Mouse (Mus musculus) intestine, embryonic 15.5 days (tissue): Measurements from ENCODE around the gene Ssbp4. TPM values are rescaled to one million over a fixed set of nuclear protein-coding genes. Genes with fewer than 3 reads are reported as not detected.
A peak's percentile ranks its signal among the peaks of the same experiment; 100 is the strongest.

Experiments used
- ATAC-seq: fragments of 200-750 bp; cut with Nextera tagmentation; 2 replicates; pipeline ENCODE4 v1.8.0; 2017; ENCODE audit warnings: moderate TSS enrichment, moderate library complexity
- H3K27ac ChIP-seq: fragments of 300-500 bp; sonication (generic); 2 replicates; pipeline ENCODE4 v1.5.1; 2015; ENCODE audit warnings: mild to moderate bottlenecking, inconsistent platforms
- H3K27me3 ChIP-seq: fragments of 300-500 bp; sonication (generic); replicated peaks from 2 replicates; pipeline ENCODE4 v1.6.1; 2015; ENCODE audit warnings: inconsistent platforms
- H3K36me3 ChIP-seq: fragments of 300-500 bp; sonication (generic); 2 replicates; pipeline ENCODE4 v1.6.1; 2015; ENCODE audit warnings: inconsistent platforms
- H3K4me1 ChIP-seq: fragments of 300-500 bp; sonication (generic); replicated peaks from 2 replicates; pipeline ENCODE4 v1.6.1; 2015; ENCODE audit warnings: inconsistent platforms
- H3K4me2 ChIP-seq: fragments of 300-500 bp; sonication (generic); replicated peaks from 2 replicates; pipeline ENCODE4 v1.6.1; 2015; ENCODE audit warnings: mild to moderate bottlenecking, inconsistent platforms
- H3K4me3 ChIP-seq: fragments of 300-500 bp; sonication (generic); replicated peaks from 2 replicates; pipeline ENCODE4 v1.5.1; 2015; ENCODE audit warnings: inconsistent platforms
- H3K9ac ChIP-seq: fragments of 300-500 bp; sonication (generic); 2 replicates; pipeline ENCODE4 v1.6.1; 2015; ENCODE audit warnings: inconsistent platforms
- H3K9me3 ChIP-seq: fragments of 300-500 bp; sonication (generic); 2 replicates; pipeline ENCODE4 v1.6.1; 2016; ENCODE audit warnings: inconsistent platforms
- WGBS: fragments of 180-500 bp; shearing (Covaris S2); methylation state at CpG from one replicate; pipeline ENCODE4 v1.1.7; 2015; 5-methylcytosine and 5-hydroxymethylcytosine counted together
- polyA plus RNA-seq: library from polyadenylated mRNA; unstranded; fragments of >200 nt; fragmentation: Nextera tagmentation; extraction: Ambion mirVana; gene quantifications from 2 replicates; pipeline ENCODE4 v1.2.1, GENCODE M21; 2015

Ssbp4 gene
- polyA plus RNA-seq, 1 experiment from 2014 or later = 86.9 TPM

GRCm38 (mm10) chr8:70646775-70647174 is 38.1 kb upstream of the Ssbp4 start:
- ATAC-seq = no peak
- H3K27ac ChIP-seq = no peak overlapping the region
- H3K4me3 ChIP-seq = no peak overlapping the region
- H3K9ac ChIP-seq = no peak overlapping the region
- H3K27me3 ChIP-seq = no peaks in the 10 kb centered on the region
- H3K36me3 ChIP-seq = 0 out of 2 replicates have a peak, but pooled peaks cover 9% of the 10 kb centered on the region
- H3K4me2 ChIP-seq = no peak overlapping the region
- H3K4me1 ChIP-seq = peaks cover 44% of the 10 kb centered on the region
- no peaks in the 10 kb centered on the region for H3K9me3 ChIP-seq

DNA sequence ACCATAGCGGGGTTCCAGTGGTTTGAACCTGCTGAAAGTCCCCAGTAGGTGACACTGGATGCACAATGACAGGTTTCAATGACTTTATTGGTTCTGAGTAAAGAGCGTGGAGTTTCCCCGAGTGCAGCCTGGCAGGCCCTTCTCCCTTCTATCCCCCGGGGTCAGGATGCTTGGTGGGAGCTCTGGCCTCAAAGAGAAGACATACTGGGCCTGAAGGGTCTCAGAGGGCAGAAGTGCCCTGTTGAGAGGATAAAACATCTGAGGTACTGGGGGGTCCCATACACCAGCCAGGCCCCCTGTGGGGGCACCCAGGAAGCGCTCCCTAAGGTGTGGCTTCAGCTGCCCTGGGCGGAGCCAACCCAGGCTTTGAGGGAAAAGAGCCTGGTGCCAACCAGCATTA is 37.7 kb upstream of the Ssbp4 start:
- Histone ChIP-seq H3K9me3 (no peaks in the 10 kb centered on the region), H3K4me1 (peaks cover 44% of the 10 kb centered on the region), H3K27ac (no peak overlapping the region), H3K36me3 (0 out of 2 replicates have a peak, but pooled peaks cover 9% of the 10 kb centered on the region), H3K4me2 (no peak overlapping the region), H3K9ac (no peak overlapping the region), H3K4me3 (no peak overlapping the region), H3K27me3 (no peaks in the 10 kb centered on the region)
- 77% methylated on average over 6 of the region's 6 CpGs for WGBS
- no peak for ATAC-seq

DNA sequence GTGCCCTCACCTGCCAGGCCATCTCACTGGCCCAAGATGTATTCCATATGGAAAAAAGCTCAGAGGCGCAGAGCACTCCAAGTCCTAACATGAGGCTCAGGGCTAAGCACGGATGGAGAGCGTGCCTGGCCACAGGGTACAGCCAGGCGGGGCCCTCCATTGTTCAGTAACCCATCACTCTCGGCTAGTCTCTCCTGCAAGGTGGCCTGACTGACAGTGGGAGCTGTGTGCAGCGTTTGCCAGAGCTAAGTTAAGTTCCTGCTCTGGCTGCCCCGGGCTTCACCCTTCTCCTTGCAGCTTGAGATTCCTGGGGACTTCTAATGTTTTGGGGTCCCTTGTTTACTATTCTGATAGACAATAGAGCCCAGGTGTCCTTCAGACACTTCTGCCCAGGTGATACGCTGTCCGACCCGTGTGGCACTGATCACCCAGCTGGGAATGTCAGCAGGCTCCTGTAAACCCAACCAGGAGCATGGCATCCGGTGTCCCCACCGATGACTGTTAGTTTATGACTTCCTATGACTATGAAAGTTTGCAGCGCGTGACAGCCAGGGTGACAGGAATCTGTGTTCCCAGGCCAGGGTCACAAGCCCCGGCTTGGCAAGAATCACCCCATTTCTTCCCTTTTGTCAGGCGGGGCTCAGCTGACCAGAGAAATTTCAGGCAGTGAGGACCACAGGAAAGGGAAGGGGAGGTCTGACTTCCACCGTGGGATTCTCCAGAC is 37.0 kb upstream of the Ssbp4 start:
- Histone ChIP-seq H3K27ac (0 out of 2 replicates have a peak overlapping the region, but pooled peaks have one; percentile 6), H3K4me2 (no peak overlapping the region), H3K4me3 (no peak overlapping the region), H3K9me3 (no peaks in the 10 kb centered on the region), H3K9ac (no peak overlapping the region), H3K36me3 (0 out of 2 replicates have a peak, but pooled peaks cover 8% of the 10 kb centered on the region), H3K27me3 (no peaks in the 10 kb centered on the region), H3K4me1 (peaks cover 44% of the 10 kb centered on the region)
- no peak for ATAC-seq
- 54% methylated on average over 17 of the region's 17 CpGs for WGBS

- Histone ChIP-seq H3K27ac (no peak overlapping the region), H3K4me1 (peaks cover 29% of the 10 kb centered on the region), H3K9me3 (no peaks in the 10 kb centered on the region), H3K9ac (no peak overlapping the region), H3K36me3 (no peaks in the 10 kb centered on the region), H3K27me3 (no peaks in the 10 kb centered on the region), H3K4me2 (no peak overlapping the region), H3K4me3 (no peak overlapping the region)
- WGBS = 86% methylated on average over 2 of the region's 2 CpGs
- ATAC-seq = no peak
Measured at GRCm38 (mm10) chr8:70644065-70644464, 35.4 kb upstream of the Ssbp4 start.

- Histone ChIP-seq H3K4me3 (no peak overlapping the region), H3K4me2 (no peak overlapping the region), H3K27me3 (no peaks in the 10 kb centered on the region), H3K27ac (no peak overlapping the region), H3K9ac (no peak overlapping the region), H3K4me1 (peaks cover 29% of the 10 kb centered on the region), H3K9me3 (no peaks in the 10 kb centered on the region), H3K36me3 (no peaks in the 10 kb centered on the region)
- no peak for ATAC-seq
- WGBS = 65% methylated on average over 3 of the region's 3 CpGs
Measured at GRCm38 (mm10) chr8:70643019-70643418, 34.3 kb upstream of the Ssbp4 start.

DNA sequence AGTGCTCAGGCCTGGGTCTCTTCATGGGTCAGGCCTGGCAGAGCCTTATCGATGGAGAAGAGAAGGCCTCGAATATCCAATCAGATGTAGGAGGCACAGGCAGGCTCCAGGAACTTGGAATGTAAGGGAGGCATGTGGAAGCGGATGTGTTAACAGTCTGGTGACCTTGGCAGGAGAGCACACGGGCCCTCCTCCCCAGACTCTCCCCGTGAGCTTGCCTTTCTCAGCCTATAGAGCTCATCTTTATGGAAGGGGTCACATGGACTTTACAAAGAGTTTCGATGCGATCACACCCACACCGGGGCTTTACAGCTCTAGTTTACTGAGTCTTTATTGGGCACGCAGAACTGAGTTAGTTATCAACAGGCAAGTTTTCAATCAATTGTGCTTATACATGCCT is 30.1 kb upstream of the Ssbp4 start:
- Histone ChIP-seq H3K36me3 (no peaks in the 10 kb centered on the region), H3K27ac (0 out of 2 replicates have a peak overlapping the region, but pooled peaks have one; percentile 32)
- peak; percentile 53 for ATAC-seq

DNA sequence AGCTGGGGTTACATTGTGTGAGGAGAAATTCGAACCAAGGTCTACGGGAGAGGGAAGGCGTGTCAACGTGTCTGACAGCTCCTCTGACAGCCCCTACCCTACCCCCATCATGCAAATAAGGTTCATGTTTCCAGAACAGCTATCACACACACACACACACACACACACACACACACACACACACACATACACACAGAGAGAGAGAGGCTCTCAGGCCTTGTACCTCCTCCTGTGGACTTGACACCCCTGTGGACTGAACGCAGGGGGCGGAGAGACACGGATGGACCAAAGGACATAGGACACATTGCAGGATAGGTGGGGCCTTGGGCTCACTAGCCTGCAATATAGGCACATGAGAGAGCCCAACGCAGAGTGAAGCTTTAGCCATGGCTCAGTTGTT is 28.2 kb upstream of the Ssbp4 start:
- H3K4me3 ChIP-seq = no peak overlapping the region
- 0 out of 2 replicates have a peak overlapping the region, but pooled peaks have one; percentile 9 for H3K4me2 ChIP-seq
- peak overlapping the region; percentile 67 for H3K27ac ChIP-seq
- H3K36me3 ChIP-seq = no peaks in the 10 kb centered on the region
- no peaks in the 10 kb centered on the region for H3K9me3 ChIP-seq
- ATAC-seq = peak; percentile 63
- no peaks in the 10 kb centered on the region for H3K27me3 ChIP-seq
- WGBS = 53% methylated on average over 8 of the region's 8 CpGs
- no peak overlapping the region; the same call in 1 of the 2 replicates for H3K9ac ChIP-seq
- H3K4me1 ChIP-seq = peaks cover 28% of the 10 kb centered on the region

More for the DNA sequence above, 30.1 kb upstream of the Ssbp4 start:
- Histone ChIP-seq H3K4me3 (no peak overlapping the region), H3K4me1 (peaks cover 20% of the 10 kb centered on the region; the same call in 1 of the 2 replicates), H3K27me3 (no peaks in the 10 kb centered on the region), H3K9me3 (no peaks in the 10 kb centered on the region), H3K9ac (no peak overlapping the region), H3K4me2 (no peak overlapping the region)
- WGBS = 53% methylated on average over 9 of the region's 9 CpGs

DNA sequence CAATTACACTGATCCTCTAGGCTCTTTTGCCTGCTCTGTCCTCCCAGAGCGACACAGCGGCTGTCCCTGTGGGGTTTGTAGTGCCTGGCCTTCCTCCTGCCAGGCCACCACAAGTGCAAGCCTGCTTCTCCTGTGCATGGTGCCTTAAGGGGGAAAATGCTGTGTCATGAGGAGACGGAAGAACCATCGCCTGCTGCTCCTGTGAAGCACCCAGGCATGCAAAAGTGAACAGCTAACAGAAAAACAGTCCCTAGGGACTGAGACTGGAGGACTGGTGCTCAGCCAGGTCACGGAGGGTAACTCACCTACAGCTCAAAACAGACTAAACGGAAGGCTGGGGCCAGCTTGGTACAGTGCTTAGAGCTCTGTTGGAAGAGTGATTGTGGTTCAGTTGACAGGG is 26.9 kb upstream of the Ssbp4 start:
- Histone ChIP-seq H3K27ac (no peak overlapping the region), H3K9ac (no peak overlapping the region), H3K4me3 (no peak overlapping the region), H3K4me1 (peaks cover 41% of the 10 kb centered on the region), H3K4me2 (no peak overlapping the region), H3K9me3 (no peaks in the 10 kb centered on the region), H3K36me3 (no peaks in the 10 kb centered on the region), H3K27me3 (no peaks in the 10 kb centered on the region)
- 78% methylated on average over 6 of the region's 6 CpGs for WGBS
- ATAC-seq = no peak

DNA sequence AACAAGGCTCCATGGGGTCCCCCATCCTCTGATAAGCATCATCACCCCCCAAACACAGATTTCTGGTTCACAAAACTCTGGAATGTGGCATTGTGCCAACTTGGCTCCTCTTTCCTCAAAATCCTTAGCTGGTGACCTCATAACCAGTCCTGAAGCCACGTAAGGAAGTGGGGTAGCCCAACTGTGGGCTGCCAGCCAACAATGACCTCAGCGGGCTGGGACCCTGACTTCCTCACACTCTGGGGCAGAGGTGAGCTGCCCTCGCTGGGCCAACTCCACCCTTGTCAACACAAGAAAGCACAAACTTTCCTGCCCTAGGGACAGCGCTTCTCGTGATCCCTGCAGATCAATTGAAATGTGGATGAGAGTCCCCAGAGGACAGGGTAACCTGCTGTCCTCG is 25.4 kb upstream of the Ssbp4 start:
- Histone ChIP-seq H3K9me3 (no peaks in the 10 kb centered on the region), H3K4me1 (peaks cover 49% of the 10 kb centered on the region), H3K27ac (no peak overlapping the region), H3K4me2 (no peak overlapping the region), H3K4me3 (no peak overlapping the region), H3K36me3 (no peaks in the 10 kb centered on the region), H3K9ac (no peak overlapping the region), H3K27me3 (no peaks in the 10 kb centered on the region)
- 57% methylated on average over 6 of the region's 6 CpGs for WGBS
- ATAC-seq = no peak

DNA sequence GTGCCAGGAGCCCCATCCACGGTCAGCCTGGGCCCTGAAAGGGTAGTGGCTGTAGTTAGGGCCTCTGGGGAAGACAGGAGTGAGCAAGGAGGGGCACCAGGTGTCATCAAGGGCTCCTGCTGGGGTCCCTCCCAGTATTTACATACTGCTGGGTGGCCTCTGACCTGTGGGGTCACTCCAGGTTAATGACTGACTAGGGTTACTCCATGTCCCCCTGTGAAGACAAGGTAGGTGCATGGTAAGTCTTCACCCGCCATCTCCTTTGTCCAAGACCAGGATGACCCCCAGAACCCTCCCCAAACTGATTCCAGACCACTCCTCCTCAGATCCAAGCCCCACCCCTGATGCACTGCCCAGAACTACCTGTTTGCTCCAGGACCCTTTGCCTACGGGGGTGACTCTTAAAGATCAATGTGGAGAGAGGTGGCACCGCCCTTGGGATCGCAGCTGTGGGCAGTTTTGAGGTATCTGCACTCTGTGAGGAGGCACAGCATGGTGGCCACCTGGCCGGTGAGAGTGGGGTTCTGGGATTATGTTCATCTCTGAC is 23.7 kb upstream of the Ssbp4 start, which contains the start of gene Gdf15:
Gene Gdf15 (minus strand): TSS at position 111 of the 547 bp plus-strand sequence.
- H3K9ac ChIP-seq = peak within 1 kb of the TSS; percentile 17
- peak within 1 kb of the TSS; percentile 22 for H3K4me3 ChIP-seq
- WGBS = 67% methylated on average over 6 of the region's 6 CpGs
- no peaks in the 10 kb centered on the region for H3K27me3 ChIP-seq
- H3K27ac ChIP-seq = peak within 1 kb of the TSS; percentile 59; the same call in 1 of the 2 replicates
- ATAC-seq = no peak
- no peaks in the 10 kb centered on the region for H3K9me3 ChIP-seq
- no peaks in the 10 kb centered on the region for H3K36me3 ChIP-seq
- H3K4me2 ChIP-seq = peak within 1 kb of the TSS; percentile 84
- H3K4me1 ChIP-seq = peaks cover 43% of the 10 kb centered on the region

DNA sequence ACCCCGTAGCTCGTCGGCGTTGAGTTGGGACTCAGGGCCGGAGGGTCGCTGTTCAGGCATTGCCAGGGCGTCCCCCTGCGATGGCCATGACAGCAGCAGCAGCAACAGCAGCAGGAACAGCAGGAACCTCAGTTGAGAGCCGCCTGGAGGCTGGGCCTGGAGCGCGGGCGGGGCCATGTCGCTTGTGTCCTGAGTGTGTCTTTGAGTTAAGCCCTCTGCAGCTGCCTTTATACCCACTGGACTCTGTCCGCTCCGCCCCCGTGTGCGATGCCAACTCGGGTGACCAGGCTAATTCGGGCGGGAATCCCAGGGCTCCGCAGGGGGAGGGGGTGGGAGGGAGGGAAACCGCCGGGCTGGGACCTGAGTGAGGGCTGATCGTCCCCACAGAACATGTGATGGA is 22.8 kb upstream of the Ssbp4 start:
- Histone ChIP-seq H3K9ac (peak overlapping the region; percentile 17), H3K36me3 (no peaks in the 10 kb centered on the region), H3K27me3 (no peaks in the 10 kb centered on the region), H3K27ac (peak overlapping the region; percentile 59; the same call in 1 of the 2 replicates), H3K4me3 (peak overlapping the region; percentile 22), H3K9me3 (no peaks in the 10 kb centered on the region), H3K4me1 (peaks cover 43% of the 10 kb centered on the region), H3K4me2 (peak overlapping the region; percentile 84)
- ATAC-seq = peak; percentile 18
- WGBS = 13% methylated on average over 24 of the region's 24 CpGs

DNA sequence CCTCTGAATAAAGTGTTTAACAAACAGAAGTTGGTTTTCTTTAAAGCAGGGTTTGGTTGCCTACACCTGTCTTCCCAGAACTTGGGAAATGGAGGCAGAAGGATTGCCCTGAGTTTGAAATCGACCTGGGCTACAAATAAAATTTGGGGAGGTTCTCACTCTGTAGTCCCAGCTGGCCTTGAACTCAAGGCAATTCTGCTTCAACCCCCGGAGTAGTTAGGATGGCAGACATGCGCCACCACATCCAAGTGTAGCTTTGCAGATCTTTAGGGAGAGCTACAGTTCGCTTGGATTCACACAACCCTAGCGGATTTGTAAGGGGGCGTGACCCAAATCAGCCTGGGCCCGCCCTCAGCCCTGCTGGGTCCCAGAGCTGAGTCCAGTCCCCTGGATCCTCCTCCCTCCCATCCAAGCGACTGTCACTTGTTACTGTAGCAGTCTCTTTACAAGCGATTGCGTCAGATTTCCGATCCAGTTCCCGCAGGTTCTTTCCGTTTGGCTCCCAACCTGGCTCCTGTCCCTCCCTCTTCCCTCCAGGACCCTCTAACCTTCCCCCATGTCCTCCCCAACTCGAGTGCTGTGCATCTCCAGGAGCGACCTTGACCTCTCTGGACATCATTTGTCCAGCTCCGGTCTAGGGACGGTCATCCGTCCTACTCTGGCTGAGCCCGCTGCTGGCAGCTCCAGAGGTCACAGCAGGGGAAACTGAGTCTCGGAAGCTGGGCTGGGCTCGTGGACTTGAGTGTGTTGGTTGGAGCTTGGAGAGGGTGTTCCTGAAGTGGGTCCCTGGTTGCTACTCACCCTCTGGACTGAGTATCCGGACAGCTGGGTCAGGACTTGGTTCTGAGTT is 22.1 kb upstream of the Ssbp4 start:
- Histone ChIP-seq H3K9me3 (no peaks in the 10 kb centered on the region), H3K9ac (peak overlapping the region; percentile 17; the same call in 1 of the 2 replicates), H3K36me3 (no peaks in the 10 kb centered on the region), H3K27ac (peak overlapping the region; percentile 59), H3K4me3 (peak overlapping the region; percentile 22), H3K27me3 (no peaks in the 10 kb centered on the region), H3K4me2 (peak overlapping the region; percentile 84), H3K4me1 (peaks cover 43% of the 10 kb centered on the region)
- WGBS = 15% methylated on average over 22 of the region's 22 CpGs
- peak; percentile 60 for ATAC-seq
